ENCODE assay signal across 9 mouse cellular contexts in the genomic region with DNA sequence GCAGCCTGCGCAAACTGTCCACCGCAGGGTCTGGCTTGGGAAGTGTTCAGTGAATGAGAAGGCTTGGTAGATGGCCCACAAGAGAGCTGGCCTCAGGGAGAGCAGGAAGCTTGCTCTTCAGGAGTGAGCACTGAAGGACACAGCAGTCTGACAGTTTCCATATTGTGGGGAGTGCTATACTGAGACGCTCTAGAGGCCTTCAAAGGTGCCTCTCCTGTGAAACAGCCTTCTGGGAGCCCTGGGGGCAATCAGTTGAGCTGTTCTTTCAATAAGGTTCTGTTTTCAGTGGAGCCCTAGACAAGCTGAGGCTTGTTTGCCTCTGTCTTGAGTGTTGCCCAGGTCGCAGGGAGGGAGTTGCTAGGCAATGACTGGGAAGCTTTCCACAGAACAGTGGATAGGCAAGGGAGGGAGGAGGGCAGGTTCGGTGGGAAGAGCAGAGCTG.
DNase-seq lines count a peak whose midpoint lies in the region; ATAC-seq lines count a peak whose summit lies in the region.
"Had no signal": no experiment of that assay in that cellular context is flagged by ENCODE, and none has a peak within 500 bp of the region (broad histone marks: within the 10 kb centered on the region; RNA-seq: fewer than 3 reads in every experiment).

No protein-coding gene starts in this region.

- H3K9ac ChIP-seq in embryonic facial prominence, embryonic 14.5 days (ENCODE audit: low read depth, low read length) = no peak overlapping the region
- H3K9ac ChIP-seq in intestine, embryonic 16.5 days (ENCODE audit: low read depth, low read length) = no peak overlapping the region
- H3K9ac ChIP-seq in neural tube, embryonic 15.5 days (replicated peaks) = no peak overlapping the region
- H3K9ac ChIP-seq: neural tube, embryonic 12.5 days had no signal

- H3K27ac ChIP-seq in embryonic facial prominence, embryonic 14.5 days (replicated peaks; ENCODE audit: low read depth, low read length) = peak overlapping the region; percentile 75
- H3K27ac ChIP-seq in intestine, embryonic 16.5 days (ENCODE audit: low read length) = no peak overlapping the region
- H3K27ac ChIP-seq in neural tube, embryonic 15.5 days (replicated peaks) = no peak overlapping the region; the same call in 1 of the 2 replicates
- H3K27ac ChIP-seq: neural tube, embryonic 12.5 days had no signal

- no peaks in the 10 kb centered on the region for H3K27me3 ChIP-seq in embryonic facial prominence, embryonic 14.5 days (replicated peaks; ENCODE audit: control insufficient read depth, insufficient read depth, low read length)
- no peaks in the 10 kb centered on the region for H3K27me3 ChIP-seq in intestine, embryonic 16.5 days (replicated peaks; ENCODE audit: control insufficient read depth, insufficient read depth, low read length)
- H3K27me3 ChIP-seq in neural tube, embryonic 15.5 days (replicated peaks) = peaks cover 3% of the 10 kb centered on the region; the same call in 1 of the 2 replicates

- peak; percentile 92 for ATAC-seq in embryonic facial prominence, embryonic 14.5 days (ENCODE audit: low read depth)
- peak; percentile 48; the same call in 1 of the 2 replicates for ATAC-seq in intestine, embryonic 16.5 days
- ATAC-seq in neural tube, embryonic 15.5 days (ENCODE audit: low FRiP score) = peak; percentile 70; the same call in 1 of the 2 replicates
- ATAC-seq in monocyte, adult 5-6 weeks (replicated peaks; ENCODE audit: insufficient number of reproducible peaks, low FRiP score, low TSS enrichment, poor library complexity, severe bottlenecking) = no peak

- H3K4me2 ChIP-seq in embryonic facial prominence, embryonic 14.5 days (ENCODE audit: low read depth, low read length) = no peak overlapping the region
- H3K4me2 ChIP-seq in intestine, embryonic 16.5 days (ENCODE audit: low read depth, low read length) = no peak overlapping the region
- no peak overlapping the region for H3K4me2 ChIP-seq in neural tube, embryonic 15.5 days
- H3K4me2 ChIP-seq: neural tube, embryonic 12.5 days had no signal

- DNase-seq in ovary, postnatal 36 days (ENCODE audit: low spot score) = peak; percentile 38
- no peak for DNase-seq in ovary, postnatal 10 days (ENCODE audit: low spot score)
- peak; percentile 91 for DNase-seq in embryonic facial prominence, embryonic 14.5 days (ENCODE audit: low spot score)
- no peak for DNase-seq in thymus, postnatal 10 days (ENCODE audit: low spot score in 2 of 2)
- DNase-seq in spleen, adult 12 weeks (ENCODE audit: low spot score) = no peak

- H3K4me1 ChIP-seq in embryonic facial prominence, embryonic 14.5 days (ENCODE audit: control insufficient read depth, insufficient read depth, low read length) = peaks cover 26% of the 10 kb centered on the region
- H3K4me1 ChIP-seq in intestine, embryonic 16.5 days (ENCODE audit: control insufficient read depth, insufficient read depth, low read length) = no peaks in the 10 kb centered on the region
- peaks cover 14% of the 10 kb centered on the region for H3K4me1 ChIP-seq in neural tube, embryonic 15.5 days

- H3K4me3 ChIP-seq in embryonic facial prominence, embryonic 14.5 days (ENCODE audit: low read depth, low read length) = no peak overlapping the region
- no peak overlapping the region for H3K4me3 ChIP-seq in intestine, embryonic 16.5 days (ENCODE audit: low read length)
- no peak overlapping the region for H3K4me3 ChIP-seq in neural tube, embryonic 15.5 days (replicated peaks)
- H3K4me3 ChIP-seq: neural tube, embryonic 12.5 days had no signal

- no peaks in the 10 kb centered on the region for H3K36me3 ChIP-seq in embryonic facial prominence, embryonic 14.5 days (ENCODE audit: control insufficient read depth, insufficient read depth, low read length)
- H3K36me3 ChIP-seq in intestine, embryonic 16.5 days (ENCODE audit: control insufficient read depth, insufficient read depth, low read length) = no peaks in the 10 kb centered on the region
- H3K36me3 ChIP-seq in neural tube, embryonic 15.5 days = no peaks in the 10 kb centered on the region
- H3K36me3 ChIP-seq: neural tube, embryonic 12.5 days had no signal

- H3K9me3 ChIP-seq in embryonic facial prominence, embryonic 14.5 days (ENCODE audit: control insufficient read depth, low read length) = no peaks in the 10 kb centered on the region
- H3K9me3 ChIP-seq in intestine, embryonic 16.5 days (ENCODE audit: control insufficient read depth, low read length) = no peaks in the 10 kb centered on the region
- no peaks in the 10 kb centered on the region for H3K9me3 ChIP-seq in neural tube, embryonic 15.5 days (replicated peaks)
- H3K9me3 ChIP-seq: neural tube, embryonic 12.5 days had no signal

- WGBS in embryonic facial prominence, embryonic 14.5 days = 32% methylated on average over 5 of the region's 5 CpGs
- WGBS in intestine, embryonic 16.5 days = 55% methylated on average over 5 of the region's 5 CpGs
- WGBS in neural tube, embryonic 15.5 days = 52% methylated on average over 5 of the region's 5 CpGs

Comparison
In these comparisons a context has a peak if more than half of its experiments do, and no peak if none do; other contexts are left out.
1. DNase-seq: peak in ovary, postnatal 36 days (single experiment) and embryonic facial prominence, embryonic 14.5 days (single experiment); none in ovary, postnatal 10 days (single experiment), thymus, postnatal 10 days (0 of 2) and spleen, adult 12 weeks (single experiment).